Mouse (Mus musculus) heart, embryonic 14.5 days (tissue): Measurements from ENCODE around the gene Wif1. TPM values are rescaled to one million over a fixed set of nuclear protein-coding genes. Genes with fewer than 3 reads are reported as not detected.

Experiments
- ATAC-seq: fragments of 200-750 bp; cut with Nextera tagmentation; 2 replicates; pipeline ENCODE4 v1.8.0; 2017; ENCODE audit warnings: low read depth, moderate TSS enrichment; ENCODE audit not compliant: insufficient number of reproducible peaks, insufficient read depth, low FRiP score
- H3K27ac ChIP-seq, 2 experiments: fragments of 200-500 bp in 1 of 2; fragments of 300-500 bp in 1 of 2; sonication (generic) in 1 of 2; replicated peaks in 1 of 2; 2 replicates each; pipeline ENCODE4 v1.5.1; 2012 to 2014; ENCODE audit warnings: low read depth in 2 of 2, low read length in 2 of 2, control low read depth in 1 of 2, mild to moderate bottlenecking in 1 of 2, mixed read lengths in 1 of 2; ENCODE audit not compliant: control insufficient read depth in 1 of 2, insufficient read depth in 1 of 2
- H3K27me3 ChIP-seq: fragments of 300-500 bp; sonication (generic); 2 replicates; pipeline ENCODE4 v1.6.1; 2014; ENCODE audit warnings: mild to moderate bottlenecking, low read length, control low read depth; ENCODE audit not compliant: control insufficient read depth, insufficient read depth
- H3K36me3 ChIP-seq: fragments of 300-500 bp; sonication (generic); 2 replicates; pipeline ENCODE4 v1.6.1; 2014; ENCODE audit warnings: mild to moderate bottlenecking, control low read depth, low read length, mixed read lengths; ENCODE audit not compliant: control insufficient read depth, insufficient read depth
- H3K4me1 ChIP-seq, 2 experiments: fragments of 200-500 bp in 1 of 2; fragments of 300-500 bp in 1 of 2; sonication (generic) in 1 of 2; 2 replicates each; pipeline ENCODE4 v1.6.1; 2012 to 2014; ENCODE audit warnings: low read length in 2 of 2, control low read depth in 1 of 2, mixed read lengths in 1 of 2; ENCODE audit not compliant: control insufficient read depth in 2 of 2, insufficient read depth in 2 of 2
- H3K4me2 ChIP-seq: fragments of 300-500 bp; sonication (generic); 2 replicates; pipeline ENCODE4 v1.6.1; 2014; ENCODE audit warnings: mild to moderate bottlenecking, low read length
- H3K4me3 ChIP-seq, 2 experiments: fragments of 200-500 bp in 1 of 2; fragments of 300-500 bp in 1 of 2; sonication (generic) in 1 of 2; 2 replicates each; pipeline ENCODE4 v1.5.1; 2012 to 2014; ENCODE audit warnings: low read length in 2 of 2, mild to moderate bottlenecking in 2 of 2, control low read depth in 1 of 2, low read depth in 1 of 2, moderate library complexity in 1 of 2; ENCODE audit not compliant: control insufficient read depth in 1 of 2, insufficient read depth in 1 of 2
- H3K9ac ChIP-seq: fragments of 300-500 bp; sonication (generic); 2 replicates; pipeline ENCODE4 v1.6.1; 2014; ENCODE audit warnings: mild to moderate bottlenecking, low read length
- H3K9me3 ChIP-seq: fragments of 300-500 bp; sonication (generic); 2 replicates; pipeline ENCODE4 v1.6.1; 2016; ENCODE audit warnings: low read length, control low read depth; ENCODE audit not compliant: control insufficient read depth
- WGBS: fragments of 180-500 bp; shearing (Covaris S2); extraction: QIAGEN DNeasy Blood & Tissue Kit; methylation state at CpG from one replicate; pipeline ENCODE4 v1.1.7; 2014; 5-methylcytosine and 5-hydroxymethylcytosine counted together
- polyA plus RNA-seq: library from polyadenylated mRNA; unstranded; fragments of >200 nt; fragmentation: Nextera tagmentation; extraction: Ambion mirVana; gene quantifications from 2 replicates; pipeline ENCODE4 v1.2.1, GENCODE M21; 2014

Wif1 gene
- polyA plus RNA-seq, 1 experiment from 2014 or later, result 13.2 TPM

GRCm38 (mm10) chr10:121099658-121100057, 65.9 kb downstream of the Wif1 start:
- ATAC-seq, result no peak
- Histone ChIP-seq H3K27me3 (no peaks in the 10 kb centered on the region), H3K4me3 (no peak overlapping the region), H3K36me3 (no peaks in the 10 kb centered on the region), H3K9ac (no peak overlapping the region), H3K27ac (no peak overlapping the region), H3K4me2 (no peak overlapping the region), H3K9me3 (no peaks in the 10 kb centered on the region), H3K4me1 (no peaks in the 10 kb centered on the region)
- 74% methylated on average over 11 of the region's 11 CpGs for WGBS

- no peaks in the 10 kb centered on the region for H3K4me1 ChIP-seq
- no peak overlapping the region for H3K4me3 ChIP-seq
- no peak for ATAC-seq
- H3K4me2 ChIP-seq, result no peak overlapping the region
- no peaks in the 10 kb centered on the region for H3K9me3 ChIP-seq
- no peaks in the 10 kb centered on the region for H3K36me3 ChIP-seq
- H3K27me3 ChIP-seq, result no peaks in the 10 kb centered on the region
- no peak overlapping the region for H3K27ac ChIP-seq
- H3K9ac ChIP-seq, result no peak overlapping the region
Observed at GRCm38 (mm10) chr10:121116115-121116514, 82.4 kb downstream of the Wif1 start.

DNA sequence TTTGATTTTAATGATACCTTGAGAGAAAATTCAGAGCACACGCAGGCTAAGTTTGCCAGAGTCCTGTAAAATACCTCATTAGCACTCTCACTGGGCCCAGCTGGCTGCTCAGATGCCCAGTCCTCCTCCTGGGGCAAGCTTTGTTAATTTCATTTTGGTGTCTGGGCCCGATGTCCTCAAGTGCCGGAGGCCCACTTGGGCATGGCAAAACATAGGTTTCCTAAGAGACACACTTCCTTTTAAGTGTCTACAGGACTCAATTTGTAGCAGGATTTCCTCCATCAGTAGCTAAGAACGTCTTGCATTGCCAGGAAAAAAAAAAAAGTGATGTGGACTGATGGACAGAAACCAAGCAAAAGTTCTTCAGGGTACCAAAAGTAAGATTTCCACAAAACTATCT, 82.9 kb downstream of the Wif1 start:
- H3K4me1 ChIP-seq, result no peaks in the 10 kb centered on the region
- no peak overlapping the region for H3K4me2 ChIP-seq
- H3K27me3 ChIP-seq, result no peaks in the 10 kb centered on the region
- no peak overlapping the region for H3K27ac ChIP-seq
- no peak overlapping the region for H3K9ac ChIP-seq
- ATAC-seq, result no peak
- H3K9me3 ChIP-seq, result no peaks in the 10 kb centered on the region
- 54% methylated on average over 4 of the region's 4 CpGs for WGBS
- no peaks in the 10 kb centered on the region for H3K36me3 ChIP-seq
- H3K4me3 ChIP-seq, result no peak overlapping the region

- no peaks in the 10 kb centered on the region for H3K27me3 ChIP-seq
- ATAC-seq, result no peak
- no peak overlapping the region for H3K4me3 ChIP-seq
- H3K27ac ChIP-seq, result no peak overlapping the region
- H3K36me3 ChIP-seq, result no peaks in the 10 kb centered on the region
- H3K9me3 ChIP-seq, result no peaks in the 10 kb centered on the region
- no peaks in the 10 kb centered on the region for H3K4me1 ChIP-seq
- WGBS, result 82% methylated on average over 6 of the region's 6 CpGs
- no peak overlapping the region for H3K4me2 ChIP-seq
- no peak overlapping the region for H3K9ac ChIP-seq
Observed at GRCm38 (mm10) chr10:121120751-121121150, 87.0 kb downstream of the Wif1 start.

DNA sequence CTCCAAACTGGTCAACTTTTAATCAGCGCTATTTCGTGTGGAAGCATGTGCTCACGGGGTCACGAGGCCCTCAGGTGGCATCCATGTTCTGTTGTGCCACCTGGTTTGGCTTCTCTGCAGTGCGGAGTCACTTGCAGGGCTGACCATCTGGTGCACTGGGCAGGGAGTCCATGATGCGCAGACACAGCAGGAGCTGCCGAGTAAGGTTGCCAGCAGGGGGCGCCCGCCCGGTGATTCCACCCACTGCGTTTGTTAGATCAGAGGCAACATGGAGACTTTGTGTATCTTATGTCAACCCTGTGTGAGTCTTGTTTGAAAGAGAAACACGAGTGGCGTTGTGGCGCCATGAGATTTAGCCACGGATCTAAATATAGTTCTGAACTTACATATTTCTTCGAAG, 90.7 kb downstream of the Wif1 start:
- no peak overlapping the region for H3K27ac ChIP-seq
- peaks cover 4 to 5% of the 10 kb centered on the region in 2 experiments; a peak in 2 of 4 replicates for H3K4me1 ChIP-seq
- WGBS, result 91% methylated on average over 16 of the region's 16 CpGs
- H3K4me3 ChIP-seq, result no peak overlapping the region
- ATAC-seq, result no peak
- no peak overlapping the region for H3K9ac ChIP-seq
- no peaks in the 10 kb centered on the region for H3K27me3 ChIP-seq
- H3K36me3 ChIP-seq, result no peaks in the 10 kb centered on the region
- H3K4me2 ChIP-seq, result no peak overlapping the region
- no peaks in the 10 kb centered on the region for H3K9me3 ChIP-seq

- Histone ChIP-seq H3K36me3 (no peaks in the 10 kb centered on the region), H3K27me3 (no peaks in the 10 kb centered on the region), H3K9me3 (peaks cover 5% of the 10 kb centered on the region), H3K4me2 (peak overlapping the region; percentile 21; the same call in 1 of the 2 replicates), H3K9ac (no peak overlapping the region), H3K4me1 (peaks cover 4 to 5% of the 10 kb centered on the region in 2 experiments; a peak in 2 of 4 replicates), H3K4me3 (no peak overlapping the region), H3K27ac (no peak overlapping the region)
- no peak for ATAC-seq
- WGBS, result 50% methylated on average over 20 of the region's 20 CpGs
Observed at GRCm38 (mm10) chr10:121129000-121129925, 95.5 kb downstream of the Wif1 start.
